Mouse (Mus musculus) lung, embryonic 16.5 days (tissue): Measurements from ENCODE around the gene Gm28051. TPM values are rescaled to one million over a fixed set of nuclear protein-coding genes. Genes with fewer than 3 reads are reported as not detected.
A peak's percentile ranks its signal among the peaks of the same experiment; 100 is the strongest.

Experiments
- ATAC-seq: fragments of 200-750 bp; cut with Nextera tagmentation; 2 replicates; pipeline ENCODE4 v1.8.0; 2017; ENCODE audit warnings: low read depth, mild to moderate bottlenecking, moderate library complexity
- H3K27ac ChIP-seq: fragments of 300-500 bp; sonication (generic); 2 replicates; pipeline ENCODE4 v1.5.1; 2014; ENCODE audit warnings: mild to moderate bottlenecking, control low read depth, low read length
- H3K27me3 ChIP-seq: fragments of 300-500 bp; sonication (generic); 2 replicates; pipeline ENCODE4 v1.6.1; 2014; ENCODE audit warnings: low read depth, low read length, mixed read lengths; ENCODE audit not compliant: control insufficient read depth, insufficient read depth
- H3K36me3 ChIP-seq: fragments of 300-500 bp; sonication (generic); 2 replicates; pipeline ENCODE4 v1.6.1; 2014; ENCODE audit warnings: low read length; ENCODE audit not compliant: control insufficient read depth, insufficient read depth
- H3K4me1 ChIP-seq: fragments of 300-500 bp; sonication (generic); replicated peaks from 2 replicates; pipeline ENCODE4 v1.6.1; 2014; ENCODE audit warnings: low read length, mixed read lengths; ENCODE audit not compliant: control insufficient read depth, insufficient read depth
- H3K4me2 ChIP-seq: fragments of 300-500 bp; sonication (generic); 2 replicates; pipeline ENCODE4 v1.6.1; 2014; ENCODE audit warnings: low read depth, low read length, control low read depth
- H3K4me3 ChIP-seq: fragments of 300-500 bp; sonication (generic); 2 replicates; pipeline ENCODE4 v1.5.1; 2014; ENCODE audit warnings: mild to moderate bottlenecking, low read length, control low read depth
- H3K9ac ChIP-seq: fragments of 300-500 bp; sonication (generic); 2 replicates; pipeline ENCODE4 v1.6.1; 2014; ENCODE audit warnings: low read length, control low read depth
- H3K9me3 ChIP-seq: fragments of 300-500 bp; sonication (generic); 2 replicates; pipeline ENCODE4 v1.6.1; 2016; ENCODE audit warnings: low read length; ENCODE audit not compliant: control insufficient read depth
- WGBS: fragments of 180-500 bp; shearing (Covaris S2); extraction: QIAGEN DNeasy Blood & Tissue Kit; methylation state at CpG from one replicate; pipeline ENCODE4 v1.1.7; 2014; 5-methylcytosine and 5-hydroxymethylcytosine counted together
- polyA plus RNA-seq: library from polyadenylated mRNA; unstranded; fragments of >200 nt; fragmentation: Nextera tagmentation; extraction: Ambion mirVana; gene quantifications from 2 replicates; pipeline ENCODE4 v1.2.1, GENCODE M21; 2015

Gm28051 gene
- polyA plus RNA-seq, 1 experiment from 2014 or later: not detected

GRCm38 (mm10) chr12:102730798-102731619 is 26.6 kb downstream of the Gm28051 start:
- Histone ChIP-seq H3K9ac (no peak overlapping the region), H3K4me3 (peak overlapping the region; percentile 31; the same call in 1 of the 2 replicates), H3K36me3 (no peaks in the 10 kb centered on the region), H3K27ac (no peak overlapping the region), H3K27me3 (no peaks in the 10 kb centered on the region), H3K4me1 (peaks cover 9% of the 10 kb centered on the region), H3K4me2 (peak overlapping the region; percentile 50), H3K9me3 (no peaks in the 10 kb centered on the region)
- 32% methylated on average over 16 of the region's 16 CpGs for WGBS
- ATAC-seq: peak; percentile 11; the same call in 1 of the 2 replicates

- peak; percentile 95 for ATAC-seq
- Histone ChIP-seq H3K27me3 (no peaks in the 10 kb centered on the region), H3K27ac (0 out of 2 replicates have a peak overlapping the region, but pooled peaks have one; percentile 23), H3K36me3 (no peaks in the 10 kb centered on the region), H3K4me3 (peak overlapping the region; percentile 31; the same call in 1 of the 2 replicates), H3K4me1 (peaks cover 9% of the 10 kb centered on the region), H3K9me3 (no peaks in the 10 kb centered on the region), H3K4me2 (peak overlapping the region; percentile 50), H3K9ac (no peak overlapping the region)
- WGBS: 33% methylated on average over 26 of the region's 26 CpGs
Measured at GRCm38 (mm10) chr12:102729855-102730797, 27.4 kb downstream of the Gm28051 start.

GRCm38 (mm10) chr12:102725761-102726175 is 31.8 kb downstream of the Gm28051 start:
- H3K4me2 ChIP-seq: no peak overlapping the region
- ATAC-seq: no peak
- H3K9me3 ChIP-seq: no peaks in the 10 kb centered on the region
- H3K36me3 ChIP-seq: no peaks in the 10 kb centered on the region
- H3K9ac ChIP-seq: no peak overlapping the region
- no peaks in the 10 kb centered on the region for H3K27me3 ChIP-seq
- peaks cover 6% of the 10 kb centered on the region for H3K4me1 ChIP-seq
- no peak overlapping the region for H3K4me3 ChIP-seq
- H3K27ac ChIP-seq: no peak overlapping the region
- 65% methylated on average over 7 of the region's 7 CpGs for WGBS

- no peak overlapping the region for H3K4me3 ChIP-seq
- H3K36me3 ChIP-seq: no peaks in the 10 kb centered on the region
- H3K4me1 ChIP-seq: peaks cover 1% of the 10 kb centered on the region; the same call in 1 of the 2 replicates
- no peak for ATAC-seq
- H3K9ac ChIP-seq: no peak overlapping the region
- 90% methylated on average over 6 of the region's 6 CpGs for WGBS
- no peaks in the 10 kb centered on the region for H3K9me3 ChIP-seq
- H3K27ac ChIP-seq: no peak overlapping the region
- no peak overlapping the region for H3K4me2 ChIP-seq
- H3K27me3 ChIP-seq: no peaks in the 10 kb centered on the region
Measured at GRCm38 (mm10) chr12:102725146-102725545, 32.4 kb downstream of the Gm28051 start.

GRCm38 (mm10) chr12:102723861-102724260 is 33.7 kb downstream of the Gm28051 start:
- Histone ChIP-seq H3K9ac (no peak overlapping the region), H3K4me3 (no peak overlapping the region), H3K4me1 (no peaks in the 10 kb centered on the region), H3K4me2 (no peak overlapping the region), H3K9me3 (no peaks in the 10 kb centered on the region), H3K27me3 (no peaks in the 10 kb centered on the region), H3K27ac (no peak overlapping the region), H3K36me3 (no peaks in the 10 kb centered on the region)
- WGBS: 64% methylated on average over 6 of the region's 6 CpGs
- ATAC-seq: no peak

GRCm38 (mm10) chr12:102722966-102723365 is 34.6 kb downstream of the Gm28051 start:
- H3K27me3 ChIP-seq: no peaks in the 10 kb centered on the region
- no peak overlapping the region for H3K4me3 ChIP-seq
- H3K4me2 ChIP-seq: no peak overlapping the region
- H3K36me3 ChIP-seq: no peaks in the 10 kb centered on the region
- ATAC-seq: no peak
- H3K4me1 ChIP-seq: no peaks in the 10 kb centered on the region
- 65% methylated on average over 8 of the region's 8 CpGs for WGBS
- no peak overlapping the region for H3K9ac ChIP-seq
- H3K27ac ChIP-seq: no peak overlapping the region
- H3K9me3 ChIP-seq: no peaks in the 10 kb centered on the region

- Histone ChIP-seq H3K9me3 (no peaks in the 10 kb centered on the region), H3K9ac (no peak overlapping the region), H3K36me3 (no peaks in the 10 kb centered on the region), H3K27ac (no peak overlapping the region), H3K4me1 (no peaks in the 10 kb centered on the region), H3K27me3 (no peaks in the 10 kb centered on the region), H3K4me3 (no peak overlapping the region), H3K4me2 (no peak overlapping the region)
- ATAC-seq: no peak
- 39% methylated on average over 11 of the region's 11 CpGs for WGBS
Measured at GRCm38 (mm10) chr12:102722451-102722850, 35.1 kb downstream of the Gm28051 start.

GRCm38 (mm10) chr12:102719552-102720315 is 37.8 kb downstream of the Gm28051 start:
- WGBS: 21% methylated on average over 13 of the region's 13 CpGs

More at GRCm38 (mm10) chr12:102719552-102720315, 37.8 kb downstream of the Gm28051 start:
- Histone ChIP-seq H3K4me2 (0 out of 2 replicates have a peak overlapping the region, but pooled peaks have one; percentile 16), H3K36me3 (no peaks in the 10 kb centered on the region), H3K27ac (no peak overlapping the region), H3K4me3 (no peak overlapping the region), H3K27me3 (no peaks in the 10 kb centered on the region), H3K9ac (no peak overlapping the region), H3K4me1 (no peaks in the 10 kb centered on the region), H3K9me3 (no peaks in the 10 kb centered on the region)
- peak; percentile 52; the same call in 1 of the 2 replicates for ATAC-seq
